Mouse (Mus musculus) thymus, adult 2 months (tissue): Measurements from ENCODE around the gene Fabp6.

ENCODE experiments used
- CTCF ChIP-seq: fragments of 200-500 bp; IDR thresholded peaks from 2 replicates; pipeline ENCODE4 v1.5.1; 2012; ENCODE audit warnings: mild to moderate bottlenecking, control low read depth, low read length, moderate library complexity, borderline replicate concordance; ENCODE audit not compliant: control insufficient read depth, poor library complexity, insufficient read depth; ENCODE audit errors: extremely low read depth
- POLR2A ChIP-seq: fragments of 200-500 bp; IDR thresholded peaks from 2 replicates; pipeline ENCODE4 v1.6.1; 2012; ENCODE audit warnings: mild to moderate bottlenecking, low read length, control low read depth, moderate library complexity; ENCODE audit not compliant: control insufficient read depth, poor library complexity, insufficient read depth; ENCODE audit errors: extremely low read depth

DNA sequence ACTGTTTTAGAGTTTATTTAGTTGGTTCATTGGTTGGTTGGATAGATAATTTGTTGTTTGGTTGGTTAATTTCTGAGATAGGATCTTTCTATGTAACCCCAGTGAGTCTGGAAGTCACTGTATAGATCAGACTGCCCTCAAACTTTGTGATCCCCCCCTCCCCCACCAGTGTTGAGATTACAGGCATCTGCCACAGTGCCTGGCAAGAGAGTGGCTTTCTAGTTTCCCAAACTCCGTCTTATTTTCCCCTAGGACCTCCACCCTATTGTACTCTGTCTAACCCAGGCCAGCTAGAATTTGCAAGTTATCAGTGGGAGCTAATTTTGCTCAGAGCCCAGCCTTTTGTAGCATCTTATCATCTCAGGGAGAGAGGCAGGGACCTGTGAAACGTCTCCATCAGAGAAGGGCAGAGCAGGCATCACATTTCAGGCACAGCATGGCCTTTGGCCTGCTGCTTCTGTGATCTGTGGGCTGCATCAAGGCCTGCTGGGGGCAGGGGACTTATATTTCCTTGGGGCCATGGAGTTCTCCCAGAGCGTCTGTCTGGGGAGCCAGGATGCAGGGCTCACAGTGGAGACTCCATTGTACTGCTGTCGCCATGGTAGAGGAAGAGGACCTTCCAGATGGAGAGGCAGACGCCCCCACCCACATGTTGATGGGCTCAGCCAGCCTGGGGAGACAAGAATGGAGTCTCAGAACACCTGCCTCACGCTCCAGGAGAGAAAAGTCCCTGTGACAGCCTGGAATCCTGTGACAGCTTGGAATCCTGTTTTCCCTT, 41.6 kb downstream of the Fabp6 start:
- no peak for TF ChIP-seq POLR2A
- no peak for TF ChIP-seq CTCF
